Mouse (Mus musculus) heart, postnatal 14 days (tissue): ENCODE data around the gene Tead2. TPM values are rescaled to one million over a fixed set of nuclear protein-coding genes. Genes with fewer than 3 reads are reported as not detected.

Experiments
- DNase-seq, 2 experiments: peaks; one replicate each; pipeline ENCODE4 v3.0.0; 2021 to 2022
- intact Hi-C: fragments of 180-260 bp; cut with DNase I; formaldehyde crosslinking; loops from one replicate; pipeline ENCODE4 v1.15.1; 2025
- total RNA-seq, 2 experiments: library from RNA; stranded (reverse); gene quantifications; 2 replicates each; pipeline ENCODE4 v1.2.3; 2021

Tead2 gene
- total RNA-seq, 2 experiments from 2014 or later = 10.1 to 14.4 TPM

GRCm38 (mm10) chr7:45190186-45190585, 25.4 kb upstream of the Tead2 start:
- intact Hi-C loops = no loop called here
- no peak for DNase-seq

GRCm38 (mm10) chr7:45191161-45191560, 24.4 kb upstream of the Tead2 start:
- intact Hi-C loops = no loop called here
- DNase-seq = no peak

GRCm38 (mm10) chr7:45191803-45192363, 23.7 kb upstream of the Tead2 start:
- no peak for DNase-seq
- intact Hi-C loops = no loop called here

- intact Hi-C loops = no loop called here
- DNase-seq = no peak
Observed at GRCm38 (mm10) chr7:45192585-45193310, 22.8 kb upstream of the Tead2 start.

- DNase-seq = no peak
- intact Hi-C loops = no loop called here
Observed at GRCm38 (mm10) chr7:45193406-45193805, 22.1 kb upstream of the Tead2 start.

- intact Hi-C loops = no loop called here
- no peak for DNase-seq
Observed at GRCm38 (mm10) chr7:45193871-45194785, 21.4 kb upstream of the Tead2 start.

- intact Hi-C loops = no loop called here
- DNase-seq = no peak
Observed at GRCm38 (mm10) chr7:45195341-45196175, 20.0 kb upstream of the Tead2 start.

GRCm38 (mm10) chr7:45196176-45196535, 19.4 kb upstream of the Tead2 start:
- DNase-seq = no peak
- intact Hi-C loops = no loop called here

GRCm38 (mm10) chr7:45196994-45197393, 18.6 kb upstream of the Tead2 start:
- intact Hi-C loops = no loop called here

GRCm38 (mm10) chr7:45198435-45198834, 17.1 kb upstream of the Tead2 start:
- peak; percentile 72 to 84 for DNase-seq
- intact Hi-C loops = loop anchor here (1.0 to 2.0 kb wide), 2 partner anchors 36 to 120 kb away; no protein-coding TSS in a partner anchor

More at GRCm38 (mm10) chr7:45196994-45197393, 18.6 kb upstream of the Tead2 start:
- no peak for DNase-seq

GRCm38 (mm10) chr7:45198961-45199360, 16.6 kb upstream of the Tead2 start:
- no peak for DNase-seq
- intact Hi-C loops = loop anchor here (1.0 to 2.0 kb wide), 2 partner anchors 37 to 120 kb away; no protein-coding TSS in a partner anchor

- no peak for DNase-seq
- intact Hi-C loops = no loop called here
Observed at GRCm38 (mm10) chr7:45202654-45203053, 12.9 kb upstream of the Tead2 start.

GRCm38 (mm10) chr7:45204380-45205143, 11.0 kb upstream of the Tead2 start, which contains the start of gene Ccdc155:
Gene Ccdc155 (minus strand): TSS chr7:45204892.
- intact Hi-C loops = no loop called here

GRCm38 (mm10) chr7:45208260-45208659, 7.3 kb upstream of the Tead2 start:
- no peak for DNase-seq
- intact Hi-C loops = no loop called here

More at GRCm38 (mm10) chr7:45204380-45205143, 11.0 kb upstream of the Tead2 start, which contains the start of gene Ccdc155:
- DNase-seq = peak; percentile 84 to 85

- intact Hi-C loops = no loop called here
- DNase-seq = no peak
Observed at GRCm38 (mm10) chr7:45211070-45211469, 4.5 kb upstream of the Tead2 start.

GRCm38 (mm10) chr7:45211851-45212251, 3.7 kb upstream of the Tead2 start, which contains the start of gene Dkkl1:
Gene Dkkl1 (minus strand): TSS chr7:45212147.
- no peak for DNase-seq
- intact Hi-C loops = no loop called here

GRCm38 (mm10) chr7:45212356-45212755, 3.2 kb upstream of the Tead2 start:
- intact Hi-C loops = no loop called here
- no peak for DNase-seq

- intact Hi-C loops = no loop called here
- no peak for DNase-seq
Observed at GRCm38 (mm10) chr7:45213708-45214107, 1.8 kb upstream of the Tead2 start.
